Mouse (Mus musculus) liver, embryonic 15.5 days (tissue): Measurements from ENCODE around the gene Slc22a14. TPM values are rescaled to one million over a fixed set of nuclear protein-coding genes. Genes with fewer than 3 reads are reported as not detected.

Experiments
- ATAC-seq: fragments of 200-750 bp; cut with Nextera tagmentation; 2 replicates; pipeline ENCODE4 v1.8.0; 2017; ENCODE audit warnings: moderate number of reproducible peaks, mild to moderate bottlenecking, moderate library complexity; ENCODE audit not compliant: insufficient read depth
- H3K27ac ChIP-seq: fragments of 300-500 bp; sonication (generic); replicated peaks from 2 replicates; pipeline ENCODE4 v1.5.1; 2015; ENCODE audit warnings: mild to moderate bottlenecking, inconsistent platforms
- H3K27me3 ChIP-seq: fragments of 300-500 bp; sonication (generic); 2 replicates; pipeline ENCODE4 v1.6.1; 2015; ENCODE audit warnings: mild to moderate bottlenecking, inconsistent platforms
- H3K36me3 ChIP-seq: fragments of 300-500 bp; sonication (generic); replicated peaks from 2 replicates; pipeline ENCODE4 v1.6.1; 2015; ENCODE audit warnings: moderate library complexity, mild to moderate bottlenecking, inconsistent platforms
- H3K4me1 ChIP-seq: fragments of 300-500 bp; sonication (generic); replicated peaks from 2 replicates; pipeline ENCODE4 v1.6.1; 2015; ENCODE audit warnings: inconsistent platforms
- H3K4me2 ChIP-seq: fragments of 300-500 bp; sonication (generic); 2 replicates; pipeline ENCODE4 v1.6.1; 2015; ENCODE audit warnings: moderate library complexity, mild to moderate bottlenecking, inconsistent platforms
- H3K4me3 ChIP-seq: fragments of 300-500 bp; sonication (generic); replicated peaks from 2 replicates; pipeline ENCODE4 v1.5.1; 2015; ENCODE audit warnings: mild to moderate bottlenecking, inconsistent platforms
- H3K9ac ChIP-seq: fragments of 300-500 bp; sonication (generic); 2 replicates; pipeline ENCODE4 v1.6.1; 2015; ENCODE audit warnings: moderate library complexity, mild to moderate bottlenecking, inconsistent platforms
- H3K9me3 ChIP-seq: fragments of 300-500 bp; sonication (generic); replicated peaks from 2 replicates; pipeline ENCODE4 v1.6.1; 2016; ENCODE audit warnings: inconsistent platforms
- WGBS: fragments of 180-500 bp; shearing (Covaris S2); methylation state at CpG from one replicate; pipeline ENCODE4 v1.1.7; 2015; ENCODE audit warnings: mixed read lengths; ENCODE audit not compliant: insufficient replicate concordance; 5-methylcytosine and 5-hydroxymethylcytosine counted together
- polyA plus RNA-seq: library from polyadenylated mRNA; unstranded; fragments of >200 nt; fragmentation: Nextera tagmentation; extraction: Ambion mirVana; gene quantifications from 2 replicates; pipeline ENCODE4 v1.2.1, GENCODE M21; 2015

The Slc22a14 gene
- polyA plus RNA-seq, 1 experiment from 2014 or later, result 0.07 TPM

- Histone ChIP-seq H3K27ac (no peak overlapping the region), H3K4me3 (no peak overlapping the region), H3K9me3 (no peaks in the 10 kb centered on the region)
These were observed 226.5 kb downstream of the Slc22a14 start for GRCm38 (mm10) chr9:119138836-119139235.

GRCm38 (mm10) chr9:119130692-119131091 lies 234.7 kb downstream of the Slc22a14 start:
- ATAC-seq, result no peak
- no peak overlapping the region for H3K27ac ChIP-seq
- H3K27me3 ChIP-seq, result no peaks in the 10 kb centered on the region
- no peaks in the 10 kb centered on the region for H3K36me3 ChIP-seq
- H3K9ac ChIP-seq, result no peak overlapping the region
- WGBS, result 22% methylated on average over 5 of the region's 5 CpGs
- no peaks in the 10 kb centered on the region for H3K4me1 ChIP-seq
- H3K9me3 ChIP-seq, result no peaks in the 10 kb centered on the region
- no peak overlapping the region for H3K4me3 ChIP-seq
- no peak overlapping the region for H3K4me2 ChIP-seq

More at GRCm38 (mm10) chr9:119138836-119139235, 226.5 kb downstream of the Slc22a14 start:
- no peaks in the 10 kb centered on the region for H3K27me3 ChIP-seq
- H3K4me1 ChIP-seq, result no peaks in the 10 kb centered on the region
- H3K36me3 ChIP-seq, result no peaks in the 10 kb centered on the region
- no peak for ATAC-seq
- no peak overlapping the region for H3K4me2 ChIP-seq
- H3K9ac ChIP-seq, result no peak overlapping the region
- WGBS, result 54% methylated on average over 2 of the region's 2 CpGs

GRCm38 (mm10) chr9:119128436-119129181 lies 236.7 kb downstream of the Slc22a14 start:
- H3K27me3 ChIP-seq, result no peaks in the 10 kb centered on the region
- no peaks in the 10 kb centered on the region for H3K36me3 ChIP-seq
- no peak overlapping the region for H3K9ac ChIP-seq
- ATAC-seq, result no peak
- no peak overlapping the region for H3K27ac ChIP-seq
- no peak overlapping the region for H3K4me2 ChIP-seq
- H3K9me3 ChIP-seq, result no peaks in the 10 kb centered on the region
- H3K4me3 ChIP-seq, result no peak overlapping the region
- WGBS, result 61% methylated on average over 12 of the region's 12 CpGs
- H3K4me1 ChIP-seq, result no peaks in the 10 kb centered on the region

- Histone ChIP-seq H3K9me3 (no peaks in the 10 kb centered on the region), H3K36me3 (no peaks in the 10 kb centered on the region), H3K4me1 (no peaks in the 10 kb centered on the region), H3K27ac (no peak overlapping the region), H3K4me2 (no peak overlapping the region), H3K4me3 (no peak overlapping the region), H3K9ac (no peak overlapping the region), H3K27me3 (no peaks in the 10 kb centered on the region)
- 67% methylated on average over 18 of the region's 18 CpGs for WGBS
- ATAC-seq, result no peak
These were observed 242.6 kb downstream of the Slc22a14 start for GRCm38 (mm10) chr9:119122596-119123369.

GRCm38 (mm10) chr9:119120168-119120560 lies 245.2 kb downstream of the Slc22a14 start:
- 43% methylated on average over 3 of the region's 3 CpGs for WGBS
- no peak for ATAC-seq

More at GRCm38 (mm10) chr9:119120168-119120560, 245.2 kb downstream of the Slc22a14 start:
- Histone ChIP-seq H3K4me1 (no peaks in the 10 kb centered on the region), H3K4me2 (no peak overlapping the region), H3K27me3 (no peaks in the 10 kb centered on the region), H3K4me3 (no peak overlapping the region), H3K36me3 (no peaks in the 10 kb centered on the region), H3K9ac (no peak overlapping the region), H3K27ac (no peak overlapping the region), H3K9me3 (no peaks in the 10 kb centered on the region)

Other genes with a start within 250 kb of the Slc22a14 start
- 19.0 and 24.7 TPM in 2 replicates for gene Acaa1b, start 208.5 kb downstream of the Slc22a14 start, polyA plus RNA-seq
- not detected in 2 replicates for gene Gm47289, start 206.4 kb downstream of the Slc22a14 start, polyA plus RNA-seq
- gene Slc22a13, start 156.5 kb downstream of the Slc22a14 start, polyA plus RNA-seq, result not detected in 2 replicates
- 4.8 and 5.6 TPM in 2 replicates for gene Oxsr1, start 43.1 kb downstream of the Slc22a14 start, polyA plus RNA-seq
- 42.4 and 51.5 TPM in 2 replicates for gene Acaa1a, start 25.9 kb downstream of the Slc22a14 start, polyA plus RNA-seq
- 15.3 and 17.0 TPM in 2 replicates for gene Myd88, start 24.1 kb downstream of the Slc22a14 start, polyA plus RNA-seq
- 3.7 and 3.8 TPM in 2 replicates for gene Xylb, start 8.2 kb downstream of the Slc22a14 start, polyA plus RNA-seq
- 3.2 and 3.6 TPM in 2 replicates for gene Acvr2b, start 36.6 kb upstream of the Slc22a14 start, polyA plus RNA-seq
- 5.8 and 6.6 TPM in 2 replicates for gene Exog, start 79.4 kb upstream of the Slc22a14 start, polyA plus RNA-seq
- 0.03 and 0.05 TPM in 2 replicates for gene Scn5a, start 213.5 kb upstream of the Slc22a14 start, polyA plus RNA-seq